Mouse (Mus musculus): ENCODE data around the gene 1700014D04Rik. TPM values are rescaled to one million over a fixed set of nuclear protein-coding genes. Genes with fewer than 3 reads are reported as not detected.

Gene 1700014D04Rik
- total and polyA plus RNA-seq, 3 experiments, result not detected

- no peak within 1 kb of the TSS for H3K9ac ChIP-seq (ENCODE audit: insufficient read depth, low read depth)
- no peak within 1 kb of the TSS for H3K27ac ChIP-seq (ENCODE audit: insufficient read depth, low read depth)
- H3K9me3 ChIP-seq (replicated peaks; ENCODE audit: low read length), result peaks cover 3% of the 10 kb centered on the region
- no peaks in the 10 kb centered on the region for H3K4me1 ChIP-seq (ENCODE audit: control insufficient read depth in 1 of 2, insufficient read depth in 2 of 2)
- DNase-seq (ENCODE audit: extremely low read depth), result no peak
- H3K79me2 ChIP-seq (replicated peaks; ENCODE audit: control insufficient read depth, extremely low read depth, insufficient read depth, poor library complexity, severe bottlenecking), result no peaks in the 10 kb centered on the region
- H3K4me2 ChIP-seq (ENCODE audit: insufficient read depth, low read depth, poor library complexity, severe bottlenecking), result no peak within 1 kb of the TSS
- H3K27me3 ChIP-seq (replicated peaks), result peaks cover 5% of the 10 kb centered on the region
- dilution Hi-C loops (cut with MboI; ENCODE audit: extremely low pct_ligation_motif_present, extremely low pct_unique_long_range_greater_than_20kb, low sequenced_read_pairs), result no loop called here
- H3K36me3 ChIP-seq (replicated peaks in 1 of 2; ENCODE audit: control insufficient read depth in 1 of 2, insufficient read depth in 1 of 2, low read length in 1 of 2), result no peaks in the 10 kb centered on the region
- in situ Hi-C loops (cut with MboI; ENCODE audit: low pct_ligation_motif_present, low pct_unique_long_range_greater_than_20kb, low sequenced_read_pairs), result no loop called here
- TF ChIP-seq IRF4 (IDR thresholded peaks at IDR 0.05; ENCODE audit: low read depth, low read length) (no peak), NELFE (IDR thresholded peaks at IDR 0.05; ENCODE audit: low read depth, low read length) (no peak), JUN (IDR thresholded peaks at IDR 0.05; ENCODE audit: insufficient read depth, low read depth, low read length) (no peak), NRF1 (IDR thresholded peaks at IDR 0.05; ENCODE audit: low read depth, low read length) (no peak), BHLHE40 (IDR thresholded peaks at IDR 0.05; ENCODE audit: low read depth, low read length) (no peak), CTCF (conservative IDR thresholded peaks at IDR 0.05 in 1 of 2, IDR thresholded peaks at IDR 0.05 in 1 of 2; ENCODE audit: low read depth in 2 of 2, low read length in 2 of 2) (no peak), MAFK (IDR thresholded peaks at IDR 0.05; ENCODE audit: insufficient replicate concordance, low read length) (no peak), MXI1 (IDR thresholded peaks at IDR 0.05; ENCODE audit: low read depth, low read length) (no peak), ETS1 (conservative IDR thresholded peaks at IDR 0.05; ENCODE audit: low read depth, low read length) (no peak), USF1 (IDR thresholded peaks at IDR 0.05; ENCODE audit: low read depth, low read length) (no peak), MAX (IDR thresholded peaks at IDR 0.05; ENCODE audit: low read length) (no peak), POLR2A (IDR thresholded peaks at IDR 0.05; ENCODE audit: low read depth, low read length) (no peak), MAZ (IDR thresholded peaks at IDR 0.05; ENCODE audit: low read depth, low read length) (no peak), PAX5 (IDR thresholded peaks at IDR 0.05; ENCODE audit: low read length) (no peak), MYC (IDR thresholded peaks at IDR 0.05; ENCODE audit: low read depth, low read length) (no peak), RCOR1 (conservative IDR thresholded peaks at IDR 0.05; ENCODE audit: low read depth, low read length) (no peak), ELF1 (IDR thresholded peaks at IDR 0.05; ENCODE audit: low read depth, low read length) (no peak), CHD2 (IDR thresholded peaks at IDR 0.05; ENCODE audit: low read length) (no peak), KAT2A (IDR thresholded peaks at IDR 0.05; ENCODE audit: insufficient replicate concordance, low read length) (no peak)
- no peak within 1 kb of the TSS for H3K4me3 ChIP-seq (replicated peaks in 1 of 3; ENCODE audit: low read depth in 2 of 3, low read length in 2 of 3, poor library complexity in 1 of 3)
Observed at GRCm38 (mm10) chr13:59694008-59694407, 52.5 kb downstream of the 1700014D04Rik start, which contains the start of gene 4921517D22Rik. Gene 4921517D22Rik, minus strand, starts transcription at chr13:59694108.

GRCm38 (mm10) chr13:59691478-59691877 is 55.1 kb downstream of the 1700014D04Rik start:
- DNase-seq (ENCODE audit: extremely low read depth), result no peak
- Histone ChIP-seq H3K4me2 (ENCODE audit: insufficient read depth, low read depth, poor library complexity, severe bottlenecking) (no peak overlapping the region), H3K4me3 (replicated peaks in 1 of 3; ENCODE audit: low read depth in 2 of 3, low read length in 2 of 3, poor library complexity in 1 of 3) (no peak overlapping the region), H3K9ac (ENCODE audit: insufficient read depth, low read depth) (no peak overlapping the region), H3K4me1 (ENCODE audit: control insufficient read depth in 1 of 2, insufficient read depth in 2 of 2) (no peaks in the 10 kb centered on the region), H3K79me2 (replicated peaks; ENCODE audit: control insufficient read depth, extremely low read depth, insufficient read depth, poor library complexity, severe bottlenecking) (no peaks in the 10 kb centered on the region), H3K9me3 (replicated peaks; ENCODE audit: low read length) (peaks cover 3% of the 10 kb centered on the region), H3K27me3 (replicated peaks) (peaks cover 5% of the 10 kb centered on the region), H3K36me3 (replicated peaks in 1 of 2; ENCODE audit: control insufficient read depth in 1 of 2, insufficient read depth in 1 of 2, low read length in 1 of 2) (no peaks in the 10 kb centered on the region), H3K27ac (ENCODE audit: insufficient read depth, low read depth) (no peak overlapping the region)
- dilution Hi-C loops (cut with MboI; ENCODE audit: extremely low pct_ligation_motif_present, extremely low pct_unique_long_range_greater_than_20kb, low sequenced_read_pairs), result no loop called here
- in situ Hi-C loops (cut with MboI; ENCODE audit: low pct_ligation_motif_present, low pct_unique_long_range_greater_than_20kb, low sequenced_read_pairs), result no loop called here
- TF ChIP-seq JUN (IDR thresholded peaks at IDR 0.05; ENCODE audit: insufficient read depth, low read depth, low read length) (no peak), POLR2AphosphoS2 (IDR thresholded peaks at IDR 0.05; ENCODE audit: low read depth, low read length) (no peak), UBTF (IDR thresholded peaks at IDR 0.05; ENCODE audit: low read depth, low read length) (no peak), POLR2A (IDR thresholded peaks at IDR 0.05; ENCODE audit: low read depth, low read length) (no peak), MAFK (IDR thresholded peaks at IDR 0.05; ENCODE audit: insufficient replicate concordance, low read length) (no peak), EP300 (IDR thresholded peaks at IDR 0.05; ENCODE audit: low read length) (no peak), USF2 (conservative IDR thresholded peaks at IDR 0.05; ENCODE audit: low read depth, low read length) (no peak), SIN3A (IDR thresholded peaks at IDR 0.05; ENCODE audit: low read length) (no peak), ZMIZ1 (IDR thresholded peaks at IDR 0.05; ENCODE audit: low read depth, low read length) (no peak), ELF1 (IDR thresholded peaks at IDR 0.05; ENCODE audit: low read depth, low read length) (no peak)
